Mouse (Mus musculus): ENCODE data around the gene Slc25a20. TPM values are rescaled to one million over a fixed set of nuclear protein-coding genes. Genes with fewer than 3 reads are reported as not detected.

The Slc25a20 gene
- polyA plus RNA-seq, 1 experiment from 2014 or later, result 30.9 TPM

DNA sequence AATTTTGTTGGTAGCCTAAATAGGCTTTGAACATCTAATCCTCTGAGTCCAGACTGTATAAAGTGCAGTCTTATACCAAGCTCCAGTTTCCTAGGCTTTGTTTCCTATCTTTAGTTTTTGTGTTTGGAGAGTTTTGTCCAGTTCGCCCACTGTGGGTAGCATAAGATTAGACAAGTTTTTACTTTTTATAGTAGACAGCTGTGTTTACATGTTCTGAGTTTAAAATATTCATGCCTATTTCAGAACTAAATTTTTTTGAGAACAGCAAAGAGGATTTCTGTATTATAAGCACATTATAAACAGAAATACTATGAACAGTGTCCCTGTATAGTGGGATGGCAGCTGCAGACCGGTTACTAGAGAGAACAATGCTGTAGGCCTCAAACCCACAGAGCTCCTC lies 45.3 kb downstream of the Slc25a20 start:
- no peak overlapping the region for H3K4me2 ChIP-seq (ENCODE audit: low read depth, low read length)
- no peak for ATAC-seq (ENCODE audit: low read depth)
- H3K27me3 ChIP-seq (ENCODE audit: control insufficient read depth, insufficient read depth, low read depth, low read length), result no peaks in the 10 kb centered on the region
- H3K27ac ChIP-seq (ENCODE audit: low read length), result no peak overlapping the region
- no peak overlapping the region for H3K9ac ChIP-seq (ENCODE audit: low read depth, low read length)
- no peaks in the 10 kb centered on the region for H3K9me3 ChIP-seq (replicated peaks; ENCODE audit: control insufficient read depth, low read length)
- peaks cover 4% of the 10 kb centered on the region for H3K4me1 ChIP-seq (ENCODE audit: control insufficient read depth, low read depth, low read length)
- H3K36me3 ChIP-seq (ENCODE audit: control insufficient read depth, insufficient read depth), result no peaks in the 10 kb centered on the region
- WGBS (ENCODE audit: insufficient replicate concordance), result 68% methylated on average over 2 of the region's 2 CpGs
- no peak overlapping the region for H3K4me3 ChIP-seq (ENCODE audit: low read depth, low read length)

DNA sequence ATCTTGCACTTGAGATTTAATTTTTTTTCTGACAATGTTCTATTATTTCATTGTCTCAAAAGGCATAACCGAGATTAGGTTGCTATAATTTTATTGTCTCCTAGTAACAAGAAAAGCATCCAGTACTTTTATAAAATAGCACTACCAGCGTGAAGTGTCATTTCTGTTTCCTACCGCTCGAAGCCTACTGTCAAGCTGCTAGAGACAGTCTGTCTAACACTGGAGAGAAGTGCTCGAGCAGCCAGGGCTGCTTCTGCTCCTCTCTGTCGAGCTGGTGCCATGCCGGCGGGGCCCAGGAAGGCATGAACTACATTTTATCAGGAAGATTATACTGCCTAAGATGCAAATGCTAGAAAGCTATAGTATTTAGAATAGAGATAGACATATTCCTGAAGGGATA lies 46.9 kb downstream of the Slc25a20 start:
- 75% methylated on average over 8 of the region's 8 CpGs for WGBS (ENCODE audit: insufficient replicate concordance)
- Histone ChIP-seq H3K9me3 (replicated peaks; ENCODE audit: control insufficient read depth, low read length) (no peaks in the 10 kb centered on the region), H3K36me3 (ENCODE audit: control insufficient read depth, insufficient read depth) (no peaks in the 10 kb centered on the region), H3K27ac (ENCODE audit: low read length) (no peak overlapping the region), H3K9ac (ENCODE audit: low read depth, low read length) (no peak overlapping the region), H3K4me3 (ENCODE audit: low read depth, low read length) (no peak overlapping the region), H3K4me1 (ENCODE audit: control insufficient read depth, low read depth, low read length) (peaks cover 2% of the 10 kb centered on the region; the same call in 1 of the 2 replicates), H3K4me2 (ENCODE audit: low read depth, low read length) (no peak overlapping the region), H3K27me3 (ENCODE audit: control insufficient read depth, insufficient read depth, low read depth, low read length) (no peaks in the 10 kb centered on the region)
- ATAC-seq (ENCODE audit: low read depth), result no peak

- Histone ChIP-seq H3K36me3 (ENCODE audit: control insufficient read depth, insufficient read depth) (no peaks in the 10 kb centered on the region), H3K9ac (ENCODE audit: low read depth, low read length) (no peak overlapping the region), H3K4me2 (ENCODE audit: low read depth, low read length) (no peak overlapping the region), H3K27me3 (ENCODE audit: control insufficient read depth, insufficient read depth, low read depth, low read length) (no peaks in the 10 kb centered on the region), H3K4me1 (ENCODE audit: control insufficient read depth, low read depth, low read length) (no peaks in the 10 kb centered on the region), H3K27ac (ENCODE audit: low read length) (no peak overlapping the region), H3K9me3 (replicated peaks; ENCODE audit: control insufficient read depth, low read length) (no peaks in the 10 kb centered on the region), H3K4me3 (ENCODE audit: low read depth, low read length) (no peak overlapping the region)
- 70% methylated on average over 7 of the region's 7 CpGs for whole genome bisulfite sequencing (ENCODE audit: insufficient replicate concordance)
- ATAC-seq (ENCODE audit: low read depth), result no peak
These were observed 48.9 kb downstream of the Slc25a20 start for GRCm38 (mm10) chr9:108710767-108711166.

- 66% methylated on average over 4 of the region's 4 CpGs for WGBS (ENCODE audit: insufficient replicate concordance)
- no peaks in the 10 kb centered on the region for H3K36me3 ChIP-seq (ENCODE audit: control insufficient read depth, insufficient read depth)
- H3K27me3 ChIP-seq (ENCODE audit: control insufficient read depth, insufficient read depth, low read depth, low read length), result no peaks in the 10 kb centered on the region
- H3K4me3 ChIP-seq (ENCODE audit: low read depth, low read length), result no peak overlapping the region
- ATAC-seq (ENCODE audit: low read depth), result no peak; the same call in 1 of the 2 replicates
- H3K4me1 ChIP-seq (ENCODE audit: control insufficient read depth, low read depth, low read length), result no peaks in the 10 kb centered on the region; the same call in 1 of the 2 replicates
- no peak overlapping the region for H3K27ac ChIP-seq (ENCODE audit: low read length)
- no peak overlapping the region for H3K9ac ChIP-seq (ENCODE audit: low read depth, low read length)
- H3K4me2 ChIP-seq (ENCODE audit: low read depth, low read length), result no peak overlapping the region
- no peaks in the 10 kb centered on the region for H3K9me3 ChIP-seq (replicated peaks; ENCODE audit: control insufficient read depth, low read length)
These were observed 54.3 kb downstream of the Slc25a20 start for GRCm38 (mm10) chr9:108716199-108716598.

- Histone ChIP-seq H3K9ac (ENCODE audit: low read depth, low read length) (no peak overlapping the region), H3K36me3 (ENCODE audit: control insufficient read depth, insufficient read depth) (0 out of 2 replicates have a peak, but pooled peaks cover 2% of the 10 kb centered on the region), H3K4me1 (ENCODE audit: control insufficient read depth, low read depth, low read length) (no peaks in the 10 kb centered on the region), H3K27me3 (ENCODE audit: control insufficient read depth, insufficient read depth, low read depth, low read length) (no peaks in the 10 kb centered on the region), H3K27ac (ENCODE audit: low read length) (no peak overlapping the region), H3K4me2 (ENCODE audit: low read depth, low read length) (no peak overlapping the region), H3K9me3 (replicated peaks; ENCODE audit: control insufficient read depth, low read length) (no peaks in the 10 kb centered on the region), H3K4me3 (ENCODE audit: low read depth, low read length) (no peak overlapping the region)
- WGBS (ENCODE audit: insufficient replicate concordance), result 63% methylated on average over 2 of the region's 2 CpGs
- ATAC-seq (ENCODE audit: low read depth), result no peak
These were observed 61.9 kb downstream of the Slc25a20 start for GRCm38 (mm10) chr9:108723751-108724150.

GRCm38 (mm10) chr9:108726116-108726515 lies 64.2 kb downstream of the Slc25a20 start:
- Histone ChIP-seq H3K4me2 (ENCODE audit: low read depth, low read length) (no peak overlapping the region), H3K4me3 (ENCODE audit: low read depth, low read length) (no peak overlapping the region), H3K4me1 (ENCODE audit: control insufficient read depth, low read depth, low read length) (no peaks in the 10 kb centered on the region), H3K9me3 (replicated peaks; ENCODE audit: control insufficient read depth, low read length) (no peaks in the 10 kb centered on the region), H3K9ac (ENCODE audit: low read depth, low read length) (no peak overlapping the region), H3K27me3 (ENCODE audit: control insufficient read depth, insufficient read depth, low read depth, low read length) (no peaks in the 10 kb centered on the region), H3K27ac (ENCODE audit: low read length) (no peak overlapping the region), H3K36me3 (ENCODE audit: control insufficient read depth, insufficient read depth) (0 out of 2 replicates have a peak, but pooled peaks cover 2% of the 10 kb centered on the region)
- 78% methylated on average over 5 of the region's 5 CpGs for WGBS (ENCODE audit: insufficient replicate concordance)
- ATAC-seq (ENCODE audit: low read depth), result no peak

- no peak overlapping the region for H3K4me3 ChIP-seq (ENCODE audit: low read depth, low read length)
- no peak overlapping the region for H3K9ac ChIP-seq (ENCODE audit: low read depth, low read length)
- H3K36me3 ChIP-seq (ENCODE audit: control insufficient read depth, insufficient read depth), result 0 out of 2 replicates have a peak, but pooled peaks cover 2% of the 10 kb centered on the region
- no peak overlapping the region for H3K4me2 ChIP-seq (ENCODE audit: low read depth, low read length)
- H3K27me3 ChIP-seq (ENCODE audit: control insufficient read depth, insufficient read depth, low read depth, low read length), result no peaks in the 10 kb centered on the region
- H3K27ac ChIP-seq (ENCODE audit: low read length), result no peak overlapping the region
- ATAC-seq (ENCODE audit: low read depth), result no peak
- no peaks in the 10 kb centered on the region for H3K9me3 ChIP-seq (replicated peaks; ENCODE audit: control insufficient read depth, low read length)
- H3K4me1 ChIP-seq (ENCODE audit: control insufficient read depth, low read depth, low read length), result no peaks in the 10 kb centered on the region
These were observed 67.2 kb downstream of the Slc25a20 start for GRCm38 (mm10) chr9:108729050-108729449.

- H3K36me3 ChIP-seq (ENCODE audit: control insufficient read depth, insufficient read depth), result 0 out of 2 replicates have a peak, but pooled peaks cover 2% of the 10 kb centered on the region
These were observed 70.6 kb downstream of the Slc25a20 start for GRCm38 (mm10) chr9:108732462-108732861.

More at GRCm38 (mm10) chr9:108732462-108732861, 70.6 kb downstream of the Slc25a20 start:
- Histone ChIP-seq H3K4me1 (ENCODE audit: control insufficient read depth, low read depth, low read length) (no peaks in the 10 kb centered on the region), H3K4me3 (ENCODE audit: low read depth, low read length) (no peak overlapping the region), H3K27ac (ENCODE audit: low read length) (no peak overlapping the region), H3K4me2 (ENCODE audit: low read depth, low read length) (no peak overlapping the region), H3K27me3 (ENCODE audit: control insufficient read depth, insufficient read depth, low read depth, low read length) (no peaks in the 10 kb centered on the region), H3K9me3 (replicated peaks; ENCODE audit: control insufficient read depth, low read length) (no peaks in the 10 kb centered on the region), H3K9ac (ENCODE audit: low read depth, low read length) (no peak overlapping the region)
- no peak for ATAC-seq (ENCODE audit: low read depth)
